Mouse (Mus musculus) lung, adult 2 months (tissue): ENCODE results near the gene Ltv1.

Experiments
- CTCF ChIP-seq: fragments of 200-500 bp; IDR thresholded peaks from 2 replicates; pipeline ENCODE4 v1.5.1; 2011; ENCODE audit warnings: mild to moderate bottlenecking, low read length, control low read depth; ENCODE audit not compliant: insufficient read depth
- POLR2A ChIP-seq: fragments of 200-500 bp; IDR thresholded peaks from 2 replicates; pipeline ENCODE4 v1.6.1; 2011; ENCODE audit warnings: low read depth, mild to moderate bottlenecking, control low read depth, low read length, borderline replicate concordance; ENCODE audit errors: extremely low read depth

DNA sequence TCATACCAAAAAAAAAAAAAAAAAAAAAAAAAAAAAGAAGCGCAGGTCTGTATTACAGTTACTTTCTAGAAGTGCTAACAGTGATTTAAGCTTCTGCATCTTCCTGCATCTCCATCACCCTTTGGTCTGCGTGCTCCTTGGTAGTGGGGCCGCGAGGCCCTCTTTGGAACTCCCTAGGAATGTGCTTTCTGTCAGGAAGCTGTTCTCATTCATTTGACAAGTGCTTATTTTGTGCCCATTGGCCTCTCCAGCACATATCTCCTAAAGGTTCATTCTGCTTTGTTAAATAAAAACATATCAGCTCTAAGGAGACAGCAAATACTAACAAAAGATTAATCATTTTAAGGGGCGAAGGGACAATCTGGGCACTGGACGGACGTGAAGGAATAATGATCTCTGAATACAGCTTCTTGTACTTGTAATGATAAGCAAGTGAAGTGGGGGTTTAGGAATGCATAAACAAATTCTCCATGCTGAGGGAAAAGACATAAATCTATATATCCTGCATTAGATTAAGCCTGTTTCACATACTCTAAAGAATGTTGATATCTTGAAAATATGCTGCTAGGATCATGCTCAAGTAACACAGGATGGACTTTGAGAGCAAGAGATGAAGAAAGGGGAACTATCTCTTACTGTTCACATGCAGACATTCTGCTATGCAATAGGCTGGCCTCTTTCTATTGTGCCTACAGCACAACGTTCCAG is 17.1 kb upstream of the Ltv1 start:
- TF ChIP-seq CTCF (no peak), POLR2A (no peak)
